Mouse (Mus musculus) ES-Bruce4 (cell line): ENCODE measurements around the gene Siae. TPM values are rescaled to one million over a fixed set of nuclear protein-coding genes. Genes with fewer than 3 reads are reported as not detected.

Experiments used
- H3K27ac ChIP-seq: 2 replicates; pipeline ENCODE4 v1.5.1; 2012; ENCODE audit warnings: low read length, inconsistent platforms; ENCODE audit not compliant: insufficient read depth
- H3K27me3 ChIP-seq: 2 replicates; pipeline ENCODE4 v1.6.1; 2012; ENCODE audit warnings: mild to moderate bottlenecking, low read length, inconsistent platforms; ENCODE audit not compliant: control insufficient read depth, poor library complexity, insufficient read depth, severe bottlenecking
- H3K36me3 ChIP-seq: 2 replicates; pipeline ENCODE4 v1.6.1; 2012; ENCODE audit warnings: inconsistent platforms, mild to moderate bottlenecking, low read length, moderate library complexity; ENCODE audit not compliant: control insufficient read depth, poor library complexity, insufficient read depth, severe bottlenecking
- H3K4me1 ChIP-seq: one replicate; pipeline ENCODE4 v1.8.1; 2011; ENCODE audit warnings: low read length; ENCODE audit not compliant: control insufficient read depth, insufficient read depth
- H3K4me3 ChIP-seq: 2 replicates; pipeline ENCODE4 v1.5.1; 2011; ENCODE audit warnings: low read depth, mild to moderate bottlenecking, low read length
- H3K9ac ChIP-seq: 2 replicates; pipeline ENCODE4 v1.6.1; 2012; ENCODE audit warnings: low read depth, mild to moderate bottlenecking, inconsistent platforms; ENCODE audit not compliant: poor library complexity, severe bottlenecking
- H3K9me3 ChIP-seq: replicated peaks from 2 replicates; pipeline ENCODE4 v1.6.1; 2012; ENCODE audit warnings: mild to moderate bottlenecking, low read length, inconsistent platforms; ENCODE audit not compliant: control insufficient read depth, poor library complexity, insufficient read depth, severe bottlenecking
- CTCF ChIP-seq: IDR thresholded peaks from one replicate; pipeline ENCODE4 v1.8.1; 2011; ENCODE audit warnings: low read depth, low read length
- EP300 ChIP-seq: IDR thresholded peaks from 2 replicates; pipeline ENCODE4 v1.6.1; 2011; ENCODE audit warnings: low read depth, low read length; ENCODE audit not compliant: insufficient read depth
- POLR2A ChIP-seq: IDR thresholded peaks from one replicate; pipeline ENCODE4 v1.8.1; 2011; ENCODE audit warnings: low read length; ENCODE audit not compliant: insufficient read depth
- polyA plus RNA-seq: library from polyadenylated mRNA; stranded (reverse); fragments of >200 nt; gene quantifications from 2 replicates; pipeline ENCODE4 v1.2.4, GENCODE M21; 2011; ENCODE audit warnings: low read depth; ENCODE audit not compliant: missing spikeins, insufficient read depth, insufficient read length

The Siae gene
- polyA plus RNA-seq = 9.4 and 10.0 TPM in 2 replicates

DNA sequence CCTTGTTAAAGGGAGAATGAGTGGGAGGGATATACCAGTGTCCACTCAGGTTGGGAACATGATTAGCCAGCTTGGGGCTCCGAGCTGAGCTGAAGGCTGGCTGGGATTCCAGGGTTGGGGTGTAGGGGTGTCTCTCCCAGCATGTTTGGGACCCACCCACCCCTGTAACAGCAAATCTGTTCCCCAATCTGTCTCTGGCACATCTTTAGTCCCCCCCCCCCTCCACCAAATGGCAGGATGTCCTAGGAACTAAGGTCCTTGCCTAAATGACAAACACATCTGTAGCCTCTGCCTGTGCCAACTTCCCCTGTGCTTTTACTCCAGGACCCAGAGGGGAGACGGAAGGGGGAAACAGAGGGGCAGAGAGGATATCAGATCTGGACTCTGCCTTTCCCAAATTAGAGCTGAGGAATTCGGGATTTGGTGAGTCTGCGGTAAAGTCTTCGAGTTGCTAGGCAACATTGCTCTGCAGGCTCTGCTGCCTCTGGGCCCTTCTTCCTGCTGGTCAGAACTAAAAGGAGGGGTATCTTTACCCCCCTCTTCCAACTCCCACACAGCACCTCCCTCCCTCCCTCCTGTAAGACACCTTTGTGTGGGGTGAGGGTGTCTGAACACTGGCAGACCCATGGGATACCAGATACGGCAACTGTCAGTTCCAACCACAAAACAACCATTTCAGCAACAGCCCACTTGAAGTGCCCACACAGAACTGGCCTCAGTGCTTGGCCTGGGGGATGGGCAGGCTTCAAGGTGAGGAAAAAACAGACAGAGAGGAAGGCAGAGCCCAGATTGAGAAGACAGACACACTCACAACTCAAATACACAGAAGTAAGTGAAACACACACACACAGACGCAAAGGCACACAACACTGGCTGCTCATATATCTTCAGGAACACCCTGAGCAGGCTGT is at the start of gene Siae:
TSS of gene Siae (plus strand) at position 861 of the 911 bp plus-strand sequence.
- Histone ChIP-seq H3K27me3 (no peaks in the 10 kb centered on the region; the same call in 1 of the 2 replicates), H3K27ac (no peak within 1 kb of the TSS), H3K36me3 (no peaks in the 10 kb centered on the region), H3K9ac (no peak within 1 kb of the TSS), H3K9me3 (no peaks in the 10 kb centered on the region), H3K4me1 (no peaks in the 10 kb centered on the region), H3K4me3 (no peak within 1 kb of the TSS)
- no peak for TF ChIP-seq CTCF
- no peak for TF ChIP-seq POLR2A
- TF ChIP-seq EP300 = no peak

DNA sequence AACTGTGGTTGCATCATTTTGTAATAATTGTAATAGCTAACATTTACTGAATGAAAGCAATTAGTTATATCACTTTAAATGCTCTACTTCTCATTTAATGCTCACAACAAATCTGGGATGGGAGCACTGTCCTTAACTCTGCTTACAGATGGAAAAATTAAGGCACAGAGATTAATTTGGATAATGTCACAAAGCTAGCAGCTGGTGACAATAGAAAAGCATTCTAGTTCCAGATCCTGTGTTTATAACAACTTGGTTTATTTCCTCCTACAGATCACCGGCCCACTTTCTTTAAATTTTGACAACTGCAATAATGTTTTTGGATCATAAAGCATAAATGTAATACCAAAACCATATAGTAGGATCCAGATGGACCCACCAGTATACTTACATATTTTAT is 49.5 kb upstream of the Siae start:
- Histone ChIP-seq H3K27me3 (no peaks in the 10 kb centered on the region), H3K4me1 (no peaks in the 10 kb centered on the region), H3K4me3 (no peak overlapping the region), H3K27ac (no peak overlapping the region), H3K36me3 (no peaks in the 10 kb centered on the region), H3K9me3 (no peaks in the 10 kb centered on the region), H3K9ac (no peak overlapping the region)
- TF ChIP-seq CTCF = no peak
- TF ChIP-seq EP300 = no peak
- TF ChIP-seq POLR2A = no peak

DNA sequence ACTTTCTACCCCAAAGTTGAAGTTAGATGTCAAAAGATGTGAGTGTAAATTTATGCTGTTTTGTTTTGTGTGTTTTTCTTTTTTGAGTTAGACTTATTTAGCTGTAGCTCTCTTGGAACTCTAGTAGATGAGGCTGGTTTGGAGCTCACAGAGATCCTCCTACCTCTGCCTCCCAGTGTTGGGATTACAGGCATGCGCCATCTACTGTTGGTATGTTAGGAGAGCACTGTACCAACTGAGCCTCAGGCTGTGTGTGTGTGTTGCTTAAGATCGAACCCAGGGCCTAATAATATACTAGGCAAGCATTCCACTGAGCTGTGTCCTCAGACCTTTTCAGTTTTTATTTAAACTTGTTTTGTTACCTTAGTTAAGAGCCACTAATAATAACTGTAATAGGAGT is 43.4 kb upstream of the Siae start:
- Histone ChIP-seq H3K27ac (no peak overlapping the region), H3K27me3 (no peaks in the 10 kb centered on the region), H3K4me1 (no peaks in the 10 kb centered on the region), H3K4me3 (no peak overlapping the region), H3K9ac (no peak overlapping the region), H3K36me3 (peaks cover 2% of the 10 kb centered on the region), H3K9me3 (no peaks in the 10 kb centered on the region)
- TF ChIP-seq POLR2A (no peak), CTCF (peak; percentile 40)

DNA sequence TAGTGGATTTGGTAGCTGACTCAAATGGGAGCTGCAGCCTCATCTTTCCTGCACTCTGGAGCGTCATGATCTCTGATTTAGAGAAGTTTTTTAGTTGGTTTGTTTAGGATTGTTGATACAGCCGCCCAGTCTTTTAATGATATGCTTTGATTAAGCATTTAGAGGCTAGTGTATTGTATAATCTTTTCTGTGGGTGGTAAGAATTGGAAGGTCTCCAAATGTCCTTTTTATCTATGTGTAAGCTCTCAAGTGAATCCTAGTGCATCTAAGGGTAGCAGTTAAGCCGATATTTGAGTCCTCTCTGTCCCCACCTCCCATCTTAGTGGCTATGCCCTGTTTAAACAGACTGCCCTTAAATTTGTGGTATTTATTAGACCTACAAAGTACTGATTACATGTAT is 41.0 kb upstream of the Siae start:
- TF ChIP-seq CTCF (no peak), POLR2A (no peak), EP300 (no peak)
- H3K4me3 ChIP-seq = no peak overlapping the region
- H3K9me3 ChIP-seq = no peaks in the 10 kb centered on the region
- no peak overlapping the region for H3K9ac ChIP-seq
- H3K27me3 ChIP-seq = no peaks in the 10 kb centered on the region
- H3K27ac ChIP-seq = no peak overlapping the region
- H3K36me3 ChIP-seq = peaks cover 17% of the 10 kb centered on the region
- H3K4me1 ChIP-seq = no peaks in the 10 kb centered on the region

DNA sequence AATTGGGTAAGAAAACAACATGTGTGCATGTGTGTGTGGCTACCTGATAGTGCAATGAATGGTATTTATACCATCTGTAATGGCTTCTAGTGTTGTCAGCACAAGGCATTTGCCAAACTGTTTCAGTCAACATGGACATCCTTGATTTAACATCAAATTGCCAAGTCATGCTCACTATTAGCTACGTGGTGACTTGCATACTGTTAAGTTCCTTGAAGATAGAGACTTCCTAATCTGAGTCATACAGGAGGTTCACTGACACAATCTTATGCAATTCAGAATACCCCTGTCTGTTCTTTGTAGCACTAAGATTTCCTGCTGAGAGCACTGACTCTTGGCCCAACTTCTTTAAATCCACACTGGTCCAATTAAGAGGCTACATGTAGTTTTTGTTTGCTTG is 38.0 kb upstream of the Siae start:
- no peak overlapping the region for H3K27ac ChIP-seq
- TF ChIP-seq CTCF = no peak
- TF ChIP-seq EP300 = no peak
- TF ChIP-seq POLR2A = no peak
- H3K4me3 ChIP-seq = no peak overlapping the region
- no peak overlapping the region for H3K9ac ChIP-seq
- H3K27me3 ChIP-seq = no peaks in the 10 kb centered on the region
- no peaks in the 10 kb centered on the region for H3K9me3 ChIP-seq
- no peaks in the 10 kb centered on the region for H3K4me1 ChIP-seq
- H3K36me3 ChIP-seq = peaks cover 41% of the 10 kb centered on the region

DNA sequence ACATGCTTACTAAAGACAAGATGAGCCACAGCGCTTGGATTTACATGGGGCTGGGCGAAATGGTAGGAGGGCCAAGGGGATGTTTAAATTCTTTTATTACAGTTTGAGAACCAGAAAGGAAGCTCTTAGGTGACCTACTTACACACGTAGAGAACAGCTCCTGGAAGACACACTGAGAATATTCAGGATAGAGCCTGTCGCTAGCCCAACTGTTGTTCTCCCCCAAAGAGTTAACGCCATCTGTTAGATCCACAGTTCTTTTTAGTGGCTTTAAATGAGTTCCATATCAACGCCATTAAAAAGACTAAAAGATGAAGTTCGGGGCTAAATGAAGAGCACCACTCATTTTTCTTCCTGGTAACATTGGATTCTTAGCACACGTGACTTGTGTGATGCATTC is 36.5 kb upstream of the Siae start:
- H3K9me3 ChIP-seq = no peaks in the 10 kb centered on the region
- H3K36me3 ChIP-seq = peaks cover 53% of the 10 kb centered on the region
- TF ChIP-seq POLR2A (no peak), CTCF (no peak), EP300 (no peak)
- H3K27me3 ChIP-seq = no peaks in the 10 kb centered on the region
- H3K9ac ChIP-seq = no peak overlapping the region
- no peak overlapping the region for H3K4me3 ChIP-seq
- H3K27ac ChIP-seq = no peak overlapping the region
- H3K4me1 ChIP-seq = no peaks in the 10 kb centered on the region
